Mouse (Mus musculus) liver, adult 2 months (tissue): ENCODE measurements around the gene Dnajc13. TPM values are rescaled to one million over a fixed set of nuclear protein-coding genes. Genes with fewer than 3 reads are reported as not detected.

Experiments used
- DNase-seq: peaks from one replicate; pipeline ENCODE4 v3.0.0-alpha.2; 2011; ENCODE audit warnings: low read depth, low spot score; ENCODE audit errors: extremely low read depth
- H3K27ac ChIP-seq: fragments of 200-500 bp; replicated peaks from 2 replicates; pipeline ENCODE4 v1.5.1; 2012; ENCODE audit warnings: low read depth, mild to moderate bottlenecking, control low read depth, inconsistent platforms, low read length; ENCODE audit not compliant: insufficient read depth
- H3K27me3 ChIP-seq: fragments of 200-500 bp; 2 replicates; pipeline ENCODE4 v1.6.1; 2012; ENCODE audit warnings: mild to moderate bottlenecking, moderate library complexity, low read length, inconsistent platforms; ENCODE audit not compliant: control insufficient read depth, insufficient read depth
- H3K36me3 ChIP-seq: fragments of 200-500 bp; 2 replicates; pipeline ENCODE4 v1.6.1; 2012; ENCODE audit warnings: low read length, inconsistent platforms; ENCODE audit not compliant: control insufficient read depth, insufficient read depth
- H3K4me1 ChIP-seq: fragments of 200-500 bp; 2 replicates; pipeline ENCODE4 v1.6.1; 2011; ENCODE audit warnings: low read length; ENCODE audit not compliant: control insufficient read depth, insufficient read depth
- H3K4me3 ChIP-seq: fragments of 200-500 bp; 2 replicates; pipeline ENCODE4 v1.5.1; 2011; ENCODE audit warnings: low read depth, mild to moderate bottlenecking, control low read depth, low read length, moderate library complexity; ENCODE audit not compliant: insufficient read depth
- H3K79me2 ChIP-seq: fragments of 200-500 bp; 2 replicates; pipeline ENCODE4 v1.6.1; 2012; ENCODE audit warnings: inconsistent platforms, mild to moderate bottlenecking, low read length, moderate library complexity; ENCODE audit not compliant: control insufficient read depth, insufficient read depth
- H3K9ac ChIP-seq: fragments of 200-500 bp; 2 replicates; pipeline ENCODE4 v1.6.1; 2012; ENCODE audit warnings: low read depth, mild to moderate bottlenecking, control low read depth, inconsistent platforms, low read length
- CTCF ChIP-seq: fragments of 200-500 bp; IDR thresholded peaks from 2 replicates; pipeline ENCODE4 v1.5.1; 2011; ENCODE audit warnings: low read depth, low read length, control low read depth
- POLR2A ChIP-seq: fragments of 200-500 bp; IDR thresholded peaks from 2 replicates; pipeline ENCODE4 v1.6.1; 2011; ENCODE audit warnings: low read length, control low read depth; ENCODE audit not compliant: insufficient read depth; ENCODE audit errors: extremely low read depth
- WGBS: fragments of 180-500 bp; shearing (Covaris S2); methylation state at CpG from one replicate; pipeline ENCODE4 v1.1.7; 2018; 5-methylcytosine and 5-hydroxymethylcytosine counted together
- polyA plus RNA-seq: library from polyadenylated mRNA; depleted of rRNA; stranded (reverse); fragments of >200 nt; gene quantifications from 2 replicates; pipeline ENCODE4 v1.2.3, GENCODE M21; 2012
- total RNA-seq: library from RNA; depleted of rRNA; stranded (reverse); fragments of >200 nt; gene quantifications from 2 replicates; pipeline ENCODE4 v1.2.3, GENCODE M21; 2014

Dnajc13 gene
- total and polyA plus RNA-seq, 2 experiments: 18.6 to 25.8 TPM

DNA sequence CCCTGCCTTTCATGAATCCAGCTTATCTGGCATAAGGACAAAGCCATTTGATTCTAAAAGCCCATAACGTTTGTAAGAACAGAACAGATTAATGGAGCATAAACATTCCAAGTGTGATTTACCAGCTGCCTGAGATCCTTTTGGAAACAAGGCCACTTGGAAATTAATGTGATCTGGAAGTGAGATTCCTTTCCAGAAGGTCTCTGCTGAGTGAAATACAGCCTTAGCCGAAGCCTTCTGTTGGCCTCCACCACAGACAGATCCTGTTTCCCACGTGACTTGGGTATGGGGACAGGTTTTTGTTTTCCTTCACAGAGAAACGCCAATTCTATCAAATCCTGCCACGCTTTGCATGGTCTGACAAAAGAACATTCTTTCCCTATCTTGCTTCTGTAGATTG, 139.1 kb downstream of the Dnajc13 start:
- WGBS: 87% methylated on average over 5 of the region's 5 CpGs
- Histone ChIP-seq H3K27me3 (no peaks in the 10 kb centered on the region), H3K4me3 (no peak overlapping the region), H3K36me3 (peaks cover 73% of the 10 kb centered on the region), H3K27ac (no peak overlapping the region), H3K9ac (no peak overlapping the region), H3K4me1 (no peaks in the 10 kb centered on the region), H3K79me2 (no peaks in the 10 kb centered on the region)
- TF ChIP-seq CTCF: no peak
- TF ChIP-seq POLR2A: no peak
- DNase-seq: no peak

DNA sequence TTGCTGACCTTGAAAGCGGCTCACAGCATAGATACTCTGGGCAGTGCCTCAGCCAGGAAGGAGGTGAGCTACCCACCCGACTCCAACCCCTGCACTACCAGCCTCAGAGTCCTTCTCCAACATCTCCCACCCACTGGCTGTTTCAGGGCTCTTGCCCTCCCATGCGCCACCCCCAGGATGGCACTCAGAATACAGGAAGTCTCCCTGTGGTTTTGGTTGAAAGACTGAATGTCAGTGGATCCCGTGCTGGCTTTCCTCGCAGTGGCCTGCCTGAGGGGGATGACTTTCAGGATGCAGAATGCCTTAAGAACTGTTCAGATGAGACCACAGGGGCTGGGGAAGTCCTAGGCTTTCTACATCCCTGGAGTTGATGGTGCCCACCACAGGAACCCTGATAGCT, 139.6 kb downstream of the Dnajc13 start:
- H3K79me2 ChIP-seq: no peaks in the 10 kb centered on the region
- DNase-seq: no peak
- H3K4me3 ChIP-seq: no peak overlapping the region
- 79% methylated on average over 5 of the region's 5 CpGs for WGBS
- H3K36me3 ChIP-seq: peaks cover 74% of the 10 kb centered on the region
- no peak overlapping the region for H3K27ac ChIP-seq
- TF ChIP-seq POLR2A (no peak), CTCF (no peak)
- no peaks in the 10 kb centered on the region for H3K27me3 ChIP-seq
- no peaks in the 10 kb centered on the region for H3K4me1 ChIP-seq
- H3K9ac ChIP-seq: no peak overlapping the region

DNA sequence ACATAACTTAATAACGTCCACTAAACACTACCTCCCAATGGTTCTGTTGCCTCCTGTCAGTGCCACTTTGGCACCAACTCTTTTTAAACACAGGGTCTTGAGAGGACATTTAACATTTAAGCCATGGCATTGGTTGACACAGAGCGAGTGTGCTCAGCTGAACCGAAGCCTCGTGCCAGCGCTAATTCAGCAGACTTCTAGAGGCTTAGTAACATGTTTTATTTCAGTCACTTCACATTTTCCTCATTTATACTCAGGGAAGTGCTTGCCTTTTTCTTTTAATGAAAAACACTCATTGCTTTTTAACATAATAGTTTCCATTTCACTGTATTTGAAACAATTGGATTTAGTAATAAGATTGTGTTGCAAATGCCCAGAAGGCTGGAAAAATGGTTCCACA, 153.6 kb downstream of the Dnajc13 start:
- Histone ChIP-seq H3K4me3 (no peak overlapping the region), H3K27me3 (no peaks in the 10 kb centered on the region), H3K9ac (no peak overlapping the region), H3K27ac (no peak overlapping the region), H3K4me1 (peaks cover 1% of the 10 kb centered on the region; the same call in 1 of the 2 replicates), H3K36me3 (peaks cover 54% of the 10 kb centered on the region), H3K79me2 (peaks cover 3% of the 10 kb centered on the region; the same call in 1 of the 2 replicates)
- TF ChIP-seq POLR2A: no peak
- TF ChIP-seq CTCF: no peak
- no peak for DNase-seq
- 93% methylated on average over 5 of the region's 5 CpGs for WGBS

DNA sequence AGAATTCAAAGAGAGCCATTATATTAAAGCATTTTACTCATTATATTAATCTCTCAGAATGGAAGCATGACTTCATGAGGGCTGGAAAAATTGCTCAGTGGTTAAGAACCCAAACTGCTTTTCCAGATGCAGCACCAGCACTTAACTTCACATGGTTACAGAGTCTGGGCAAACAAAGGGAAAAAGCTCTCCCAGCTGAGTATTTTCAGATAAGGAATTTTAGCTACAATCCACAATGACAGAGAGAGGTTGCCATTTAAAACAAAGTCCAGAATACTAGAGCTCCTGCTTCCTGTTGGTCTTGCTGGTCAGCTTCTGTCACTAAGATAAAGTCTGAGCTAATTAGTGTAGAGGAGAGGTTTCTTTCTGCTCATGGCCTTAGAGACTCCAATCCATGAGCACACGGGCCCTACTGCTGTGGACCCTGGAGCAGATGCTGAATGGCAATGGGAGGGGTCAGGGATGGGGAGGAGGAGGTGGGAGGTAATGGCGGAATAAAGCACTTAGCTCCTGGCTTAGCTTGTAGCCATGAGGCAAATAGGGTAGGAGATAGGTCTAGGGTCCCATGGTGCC, 154.1 kb downstream of the Dnajc13 start:
- Histone ChIP-seq H3K36me3 (peaks cover 55% of the 10 kb centered on the region), H3K4me3 (no peak overlapping the region), H3K27me3 (no peaks in the 10 kb centered on the region), H3K27ac (no peak overlapping the region), H3K79me2 (peaks cover 3% of the 10 kb centered on the region; the same call in 1 of the 2 replicates), H3K9ac (no peak overlapping the region), H3K4me1 (peaks cover 1% of the 10 kb centered on the region; the same call in 1 of the 2 replicates)
- 91% methylated on average over 2 of the region's 2 CpGs for WGBS
- no peak for DNase-seq
- no peak for TF ChIP-seq CTCF
- no peak for TF ChIP-seq POLR2A

DNA sequence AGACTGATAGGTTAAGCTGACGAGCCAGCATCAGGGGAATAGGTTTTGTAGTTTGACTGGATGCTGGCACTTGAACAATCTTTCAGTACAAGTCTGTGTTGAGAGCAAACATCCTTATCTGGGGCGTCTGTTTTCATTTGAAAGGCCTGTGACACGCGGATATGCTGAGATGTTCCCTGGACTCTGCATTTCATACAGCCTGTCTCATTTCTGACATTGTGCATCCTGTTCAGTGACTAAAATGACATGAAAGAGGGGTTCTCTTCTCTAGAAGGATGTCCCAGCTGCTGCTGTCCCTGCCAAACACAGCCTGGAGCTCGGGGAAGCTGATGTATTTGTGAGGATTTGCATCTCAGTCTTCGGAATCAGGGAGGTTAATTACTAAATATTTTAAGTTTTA, 155.2 kb downstream of the Dnajc13 start:
- TF ChIP-seq POLR2A: no peak
- TF ChIP-seq CTCF: no peak
- Histone ChIP-seq H3K79me2 (peaks cover 3% of the 10 kb centered on the region; the same call in 1 of the 2 replicates), H3K27me3 (no peaks in the 10 kb centered on the region), H3K36me3 (peaks cover 57% of the 10 kb centered on the region), H3K4me1 (peaks cover 1% of the 10 kb centered on the region; the same call in 1 of the 2 replicates), H3K9ac (no peak overlapping the region), H3K27ac (peak overlapping the region; percentile 27; the same call in 1 of the 2 replicates), H3K4me3 (no peak overlapping the region)
- DNase-seq: peak; percentile 48
- 35% methylated on average over 6 of the region's 6 CpGs for WGBS

DNA sequence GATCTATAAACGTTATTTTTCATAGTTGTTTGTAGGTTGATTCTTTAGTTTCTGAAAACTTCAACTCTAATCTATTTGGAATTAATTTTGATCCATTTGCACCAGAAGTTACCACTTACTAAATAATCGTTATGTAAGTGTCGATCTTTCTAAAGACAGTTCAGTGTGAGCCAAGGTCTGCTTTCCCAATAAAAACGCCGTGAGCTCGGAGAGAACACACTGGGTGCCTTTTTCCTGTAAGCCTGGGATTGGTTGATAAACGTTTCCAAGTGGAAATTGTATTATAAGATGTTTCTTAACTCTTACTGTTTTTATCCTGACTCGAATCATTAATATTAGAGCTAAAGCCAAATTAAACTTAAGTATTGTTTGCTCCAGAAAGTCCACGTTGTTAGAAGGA, 155.8 kb downstream of the Dnajc13 start:
- no peak for DNase-seq
- no peak overlapping the region; the same call in 1 of the 2 replicates for H3K27ac ChIP-seq
- H3K9ac ChIP-seq: no peak overlapping the region
- H3K79me2 ChIP-seq: peaks cover 3% of the 10 kb centered on the region; the same call in 1 of the 2 replicates
- peaks cover 55% of the 10 kb centered on the region for H3K36me3 ChIP-seq
- no peaks in the 10 kb centered on the region for H3K27me3 ChIP-seq
- H3K4me1 ChIP-seq: peaks cover 1% of the 10 kb centered on the region; the same call in 1 of the 2 replicates
- TF ChIP-seq POLR2A (no peak), CTCF (no peak)
- 20% methylated on average over 9 of the region's 9 CpGs for WGBS
- H3K4me3 ChIP-seq: no peak overlapping the region
